Mouse (Mus musculus) heart, embryonic 13.5 days (tissue): ENCODE measurements around the gene Adm. TPM values are rescaled to one million over a fixed set of nuclear protein-coding genes. Genes with fewer than 3 reads are reported as not detected.

Experiments used
- ATAC-seq: fragments of 200-750 bp; cut with Nextera tagmentation; 2 replicates; pipeline ENCODE4 v1.8.0; 2017; ENCODE audit warnings: moderate TSS enrichment; ENCODE audit not compliant: insufficient number of reproducible peaks, low FRiP score, low TSS enrichment; ENCODE audit errors: extremely low read depth
- H3K27ac ChIP-seq: fragments of 300-500 bp; sonication (generic); replicated peaks from 2 replicates; pipeline ENCODE4 v1.5.1; 2015; ENCODE audit warnings: moderate library complexity, mild to moderate bottlenecking, inconsistent platforms
- H3K27me3 ChIP-seq: fragments of 300-500 bp; sonication (generic); replicated peaks from 2 replicates; pipeline ENCODE4 v1.6.1; 2015; ENCODE audit warnings: mild to moderate bottlenecking, inconsistent platforms
- H3K36me3 ChIP-seq: fragments of 300-500 bp; sonication (generic); 2 replicates; pipeline ENCODE4 v1.6.1; 2015; ENCODE audit warnings: mild to moderate bottlenecking, inconsistent platforms
- H3K4me1 ChIP-seq: fragments of 300-500 bp; sonication (generic); 2 replicates; pipeline ENCODE4 v1.6.1; 2015; ENCODE audit warnings: inconsistent platforms
- H3K4me2 ChIP-seq: fragments of 300-500 bp; sonication (generic); 2 replicates; pipeline ENCODE4 v1.6.1; 2015; ENCODE audit warnings: inconsistent platforms, mild to moderate bottlenecking, moderate library complexity
- H3K4me3 ChIP-seq: fragments of 300-500 bp; sonication (generic); 2 replicates; pipeline ENCODE4 v1.5.1; 2015; ENCODE audit warnings: moderate library complexity, mild to moderate bottlenecking, inconsistent platforms
- H3K9ac ChIP-seq: fragments of 300-500 bp; sonication (generic); 2 replicates; pipeline ENCODE4 v1.6.1; 2015; ENCODE audit warnings: inconsistent platforms, mild to moderate bottlenecking, moderate library complexity
- H3K9me3 ChIP-seq: fragments of 300-500 bp; sonication (generic); 2 replicates; pipeline ENCODE4 v1.6.1; 2016; ENCODE audit warnings: inconsistent platforms
- WGBS: fragments of 180-500 bp; shearing (Covaris S2); methylation state at CpG from one replicate; pipeline ENCODE4 v1.1.7; 2015; ENCODE audit warnings: mixed read lengths; 5-methylcytosine and 5-hydroxymethylcytosine counted together
- polyA plus RNA-seq: library from polyadenylated mRNA; unstranded; fragments of >200 nt; fragmentation: Nextera tagmentation; extraction: Ambion mirVana; gene quantifications from 2 replicates; pipeline ENCODE4 v1.2.1, GENCODE M21; 2015

Adm gene
- polyA plus RNA-seq, 1 experiment from 2014 or later = 9.8 TPM

DNA sequence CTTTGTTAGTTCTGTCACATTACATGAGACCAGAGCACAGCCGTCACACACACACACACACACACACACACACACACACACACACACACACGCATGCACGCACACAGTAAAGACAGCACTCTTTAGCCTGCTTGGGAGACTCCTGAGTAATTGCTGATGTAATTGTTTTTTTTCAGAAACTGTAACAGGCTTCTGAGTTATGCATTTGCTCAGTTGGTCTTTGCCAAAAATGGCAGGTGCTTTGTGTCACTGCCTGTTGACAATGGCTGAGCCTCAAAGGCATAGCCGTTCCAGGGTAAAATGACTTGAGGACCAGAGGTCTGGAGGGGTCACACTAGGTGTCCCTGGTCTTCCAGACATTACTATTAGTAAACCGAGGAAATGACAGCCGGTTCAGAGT is 40.8 kb downstream of the Adm start:
- Histone ChIP-seq H3K9ac (no peak overlapping the region), H3K27me3 (no peaks in the 10 kb centered on the region), H3K4me1 (peaks cover 15% of the 10 kb centered on the region), H3K4me2 (no peak overlapping the region), H3K9me3 (no peaks in the 10 kb centered on the region), H3K27ac (peak overlapping the region; percentile 54), H3K36me3 (no peaks in the 10 kb centered on the region), H3K4me3 (no peak overlapping the region)
- no peak for ATAC-seq
- 68% methylated on average over 6 of the region's 6 CpGs for WGBS

DNA sequence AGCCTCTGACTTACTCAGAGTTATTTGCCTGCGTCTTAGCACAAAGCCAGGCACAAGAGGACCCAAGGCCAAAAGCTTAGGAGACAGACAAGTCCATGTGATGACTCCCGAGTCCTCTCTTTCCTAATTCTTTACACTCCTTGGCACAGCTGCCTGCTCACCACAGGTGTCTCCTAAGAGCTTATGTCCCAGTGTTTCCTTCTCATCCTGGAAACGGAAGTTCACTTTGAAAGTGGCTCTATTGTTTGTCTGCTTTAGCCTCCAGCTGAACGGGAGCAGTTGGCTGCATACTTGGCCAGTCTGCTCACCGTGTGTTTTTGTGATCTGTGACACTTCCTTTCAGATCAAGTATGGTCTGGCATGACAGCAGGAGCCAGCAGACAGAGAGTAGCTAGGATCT is 41.3 kb downstream of the Adm start:
- H3K9ac ChIP-seq = no peak overlapping the region
- H3K27ac ChIP-seq = peak overlapping the region; percentile 54
- 37% methylated on average over 5 of the region's 5 CpGs for WGBS
- H3K27me3 ChIP-seq = no peaks in the 10 kb centered on the region
- ATAC-seq = no peak
- H3K4me1 ChIP-seq = peaks cover 15% of the 10 kb centered on the region
- no peaks in the 10 kb centered on the region for H3K36me3 ChIP-seq
- no peaks in the 10 kb centered on the region for H3K9me3 ChIP-seq
- H3K4me3 ChIP-seq = no peak overlapping the region
- H3K4me2 ChIP-seq = no peak overlapping the region

DNA sequence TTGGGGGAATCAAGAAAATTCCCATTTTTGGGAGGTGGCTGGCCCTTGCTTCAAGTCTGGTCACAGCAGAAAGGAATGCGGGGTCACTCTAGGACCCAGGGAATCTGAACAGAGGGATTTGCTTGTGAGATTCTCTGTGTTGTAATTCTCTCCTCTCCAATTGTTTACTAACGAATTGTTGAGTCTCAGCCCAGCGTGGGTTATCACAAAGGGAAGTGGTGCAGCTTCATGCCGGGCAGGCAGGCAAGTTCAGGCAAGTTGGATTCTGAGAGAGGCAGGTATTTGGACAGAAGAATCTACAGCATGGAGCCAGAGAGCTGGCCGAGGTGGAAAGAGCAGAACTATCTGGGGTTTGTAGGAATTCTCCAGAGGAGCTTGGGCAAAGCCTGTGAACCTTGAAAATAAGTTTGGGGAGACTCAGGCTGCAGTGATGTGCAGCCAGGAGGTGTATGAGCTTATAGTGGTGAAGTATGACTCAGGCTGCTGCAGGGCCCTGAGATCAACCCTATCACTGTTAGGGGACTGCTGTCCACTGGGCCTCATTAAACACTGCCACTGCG is 43.7 kb downstream of the Adm start:
- H3K36me3 ChIP-seq = no peaks in the 10 kb centered on the region
- H3K4me1 ChIP-seq = peaks cover 15% of the 10 kb centered on the region
- H3K4me2 ChIP-seq = no peak overlapping the region
- H3K9ac ChIP-seq = no peak overlapping the region
- WGBS = 45% methylated on average over 6 of the region's 6 CpGs
- no peak overlapping the region for H3K4me3 ChIP-seq
- H3K27ac ChIP-seq = 0 out of 2 replicates have a peak overlapping the region, but pooled peaks have one; percentile 3
- no peaks in the 10 kb centered on the region for H3K27me3 ChIP-seq
- H3K9me3 ChIP-seq = no peaks in the 10 kb centered on the region
- ATAC-seq = no peak

Other genes starting within 250 kb of the Adm start
- gene Sbf2, start 12.7 kb upstream of the Adm start, polyA plus RNA-seq = 25.7 and 26.6 TPM in 2 replicates
- 5.1 and 6.0 TPM in 2 replicates for gene Ampd3, start 140.5 kb downstream of the Adm start, polyA plus RNA-seq
- gene Rnf141, start 216.8 kb downstream of the Adm start, polyA plus RNA-seq = 27.6 and 29.2 TPM in 2 replicates
- 6.2 TPM in 2 replicates for gene Lyve1, start 235.6 kb downstream of the Adm start, polyA plus RNA-seq